Mouse (Mus musculus): Measurements from ENCODE around the gene Tmco5.

Tmco5 gene

GRCm38 (mm10) chr2:116878391-116878790 is at the start of gene Tmco5:
TSS of gene Tmco5 (plus strand) at chr2:116878691.
- no peak for DNase-seq (ENCODE audit: low spot score)

DNA sequence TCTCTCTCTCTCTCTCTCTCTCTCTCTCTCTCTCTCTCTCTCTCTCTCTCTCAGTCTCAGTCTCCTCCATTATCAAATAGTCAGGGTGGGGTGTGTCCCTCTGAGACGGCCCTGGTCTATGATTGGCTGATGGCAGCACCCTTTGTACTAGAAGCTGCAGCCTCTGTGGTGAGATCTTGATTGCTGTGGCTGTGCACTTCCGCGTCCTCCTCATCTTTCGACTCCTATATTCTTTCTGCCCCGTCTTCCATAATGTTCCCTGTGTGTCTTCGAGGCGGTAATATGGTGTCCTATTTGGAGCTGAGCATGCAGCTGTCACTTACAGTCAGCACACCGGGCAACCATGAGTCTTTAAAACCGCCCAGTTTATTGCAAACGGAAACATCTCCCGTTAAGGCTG is 46.6 kb upstream of the Tmco5 start:
- DNase-seq (ENCODE audit: low spot score), result no peak

GRCm38 (mm10) chr2:116837829-116838228 is 40.7 kb upstream of the Tmco5 start:
- no peak for DNase-seq (ENCODE audit: low spot score)

- DNase-seq (ENCODE audit: low spot score), result peak; percentile 57
Observed at GRCm38 (mm10) chr2:116838538-116839197, 39.8 kb upstream of the Tmco5 start.

DNA sequence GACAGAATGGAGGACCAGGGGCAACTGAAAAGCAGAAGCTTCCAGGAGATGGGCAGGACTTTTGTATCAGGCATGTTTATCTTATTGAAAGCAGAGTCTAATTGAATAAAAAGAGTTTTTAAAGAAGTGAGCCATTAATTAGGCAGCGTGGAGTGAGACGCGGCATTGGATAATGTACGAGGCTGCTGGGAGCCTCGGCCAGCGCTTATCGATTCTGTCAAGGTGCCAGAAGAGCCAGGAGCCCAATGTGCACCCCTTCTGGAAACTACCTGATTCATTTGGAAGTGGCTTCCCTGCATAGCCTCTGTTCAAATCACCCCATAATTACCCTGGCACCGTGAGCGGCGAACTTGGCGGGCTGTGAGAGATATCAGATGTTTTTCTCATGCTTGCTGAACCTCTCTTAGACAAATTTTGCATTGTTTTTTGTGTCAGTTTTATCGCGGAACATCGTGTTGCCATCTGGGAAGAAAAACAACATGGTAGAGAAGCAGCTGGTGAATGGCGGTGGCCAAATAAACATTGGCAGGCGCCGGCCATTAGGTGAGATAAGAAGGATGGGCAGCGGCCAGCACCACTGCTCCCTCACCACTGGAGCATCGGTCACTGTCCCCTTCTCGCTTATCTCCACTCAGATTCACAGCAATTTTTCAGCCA is 28.4 kb upstream of the Tmco5 start:
- peak; percentile 40 for DNase-seq (ENCODE audit: low spot score)

DNA sequence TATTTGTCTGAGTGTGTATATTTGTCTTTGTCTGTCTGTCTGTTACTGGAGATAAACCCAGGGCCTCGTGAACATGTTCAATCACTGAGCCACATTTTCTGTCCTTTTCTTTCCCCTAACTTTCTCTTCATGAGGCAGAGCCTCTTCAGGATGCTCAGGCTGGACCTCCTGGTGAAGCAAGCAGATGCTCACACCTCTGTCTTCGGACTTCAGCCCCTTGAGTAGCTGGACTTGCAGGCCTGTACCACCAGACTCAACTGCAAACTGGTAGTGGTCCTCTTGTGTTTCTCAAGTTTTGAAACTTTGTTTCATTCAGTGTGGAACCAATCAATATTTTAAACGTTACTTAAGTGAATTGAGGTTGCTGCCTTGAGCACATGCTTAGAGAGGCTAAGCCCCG is 27.1 kb upstream of the Tmco5 start:
- DNase-seq (ENCODE audit: low spot score), result no peak

- no peak for DNase-seq (ENCODE audit: low spot score)
Observed at GRCm38 (mm10) chr2:116852249-116852648, 26.2 kb upstream of the Tmco5 start.

DNA sequence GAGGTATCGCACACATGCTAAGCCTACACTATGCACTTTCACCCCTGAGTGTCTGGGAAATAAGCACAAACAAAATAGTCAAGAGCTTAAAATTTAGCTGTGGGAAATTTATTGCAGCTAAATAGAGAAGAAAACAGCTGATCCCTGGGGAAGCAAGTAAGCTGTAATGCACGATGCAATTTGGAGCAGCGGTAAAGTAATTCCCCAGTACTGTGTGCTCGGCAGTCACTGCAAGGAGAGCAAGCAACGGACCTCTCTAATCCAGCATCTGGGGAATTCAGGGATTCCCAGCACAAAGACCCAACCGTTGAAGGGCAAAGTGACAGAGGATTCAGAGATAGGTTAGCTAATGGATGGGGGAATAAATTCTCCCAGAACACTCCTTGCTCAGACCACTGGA is 19.8 kb upstream of the Tmco5 start:
- DNase-seq (ENCODE audit: low spot score), result no peak

DNA sequence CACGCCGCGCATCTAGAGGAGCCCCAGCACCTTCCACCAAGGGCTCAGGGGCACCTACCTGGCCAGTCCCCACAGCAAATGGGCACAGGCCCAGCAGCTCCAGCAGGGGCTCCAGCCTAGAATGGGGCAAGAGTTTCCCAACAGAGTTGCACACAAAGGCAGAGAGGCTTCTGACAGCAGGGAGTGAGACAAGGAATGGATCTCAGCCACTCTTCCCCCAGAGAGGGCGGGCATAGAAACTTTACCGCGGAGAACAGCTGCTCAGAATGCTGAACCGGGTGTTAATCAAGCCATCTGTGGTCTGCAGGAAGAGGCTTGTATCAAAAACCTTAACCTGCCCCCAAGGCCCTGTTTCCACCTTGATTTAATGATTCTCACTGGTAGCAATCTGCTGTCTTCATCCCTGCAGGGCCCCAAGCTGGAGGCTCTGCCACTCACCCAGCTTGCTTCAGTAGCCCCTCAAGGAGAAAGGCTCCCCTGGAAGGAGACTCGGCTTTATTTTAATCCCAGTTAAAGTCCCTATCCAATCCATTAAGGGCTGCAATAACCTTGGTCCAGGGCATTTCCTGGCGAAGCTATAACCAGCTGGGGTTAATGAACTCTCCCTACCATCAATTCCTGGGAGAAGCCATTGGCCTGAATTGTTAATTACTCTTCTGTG is 1.4 kb upstream of the Tmco5 start:
- no peak for DNase-seq (ENCODE audit: low spot score)

GRCm38 (mm10) chr2:116879730-116880129 is 1.2 kb downstream of the Tmco5 start:
- DNase-seq (ENCODE audit: low spot score), result no peak

DNA sequence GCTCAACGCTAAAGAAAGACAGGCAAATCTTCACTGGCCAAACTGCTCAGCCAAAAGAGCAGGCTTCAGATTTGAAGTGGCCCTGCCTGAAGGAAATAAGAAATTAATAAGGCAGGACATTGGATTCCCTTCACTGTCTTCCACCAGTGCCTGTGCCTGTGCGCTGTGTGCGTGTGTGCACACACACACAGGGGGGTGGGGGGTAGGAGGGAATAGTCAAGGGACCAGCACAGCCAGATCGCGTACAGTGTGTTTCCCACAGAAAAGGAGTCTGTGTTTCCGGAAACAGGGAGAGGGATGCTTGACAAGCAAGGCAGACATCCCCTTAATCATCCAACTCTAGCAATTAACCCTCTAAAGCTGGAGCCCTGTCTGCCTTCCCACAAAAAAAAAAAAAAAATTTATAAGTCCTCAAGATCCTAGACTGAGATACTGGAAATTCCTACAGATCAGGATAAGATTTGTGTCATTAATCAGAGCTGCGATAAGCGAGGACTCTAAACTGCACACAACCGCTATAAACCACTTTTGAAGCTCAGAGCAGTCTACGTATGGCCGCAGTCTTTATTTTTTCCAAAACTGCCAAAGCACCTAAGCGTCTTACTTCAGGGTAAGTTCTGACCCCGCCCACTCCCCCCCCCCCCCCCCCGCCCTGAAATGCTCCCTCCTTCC is 15.0 kb downstream of the Tmco5 start:
- DNase-seq (ENCODE audit: low spot score), result no peak

GRCm38 (mm10) chr2:116893988-116894363 is 15.5 kb downstream of the Tmco5 start:
- peak; percentile 75 for DNase-seq (ENCODE audit: low spot score)

DNA sequence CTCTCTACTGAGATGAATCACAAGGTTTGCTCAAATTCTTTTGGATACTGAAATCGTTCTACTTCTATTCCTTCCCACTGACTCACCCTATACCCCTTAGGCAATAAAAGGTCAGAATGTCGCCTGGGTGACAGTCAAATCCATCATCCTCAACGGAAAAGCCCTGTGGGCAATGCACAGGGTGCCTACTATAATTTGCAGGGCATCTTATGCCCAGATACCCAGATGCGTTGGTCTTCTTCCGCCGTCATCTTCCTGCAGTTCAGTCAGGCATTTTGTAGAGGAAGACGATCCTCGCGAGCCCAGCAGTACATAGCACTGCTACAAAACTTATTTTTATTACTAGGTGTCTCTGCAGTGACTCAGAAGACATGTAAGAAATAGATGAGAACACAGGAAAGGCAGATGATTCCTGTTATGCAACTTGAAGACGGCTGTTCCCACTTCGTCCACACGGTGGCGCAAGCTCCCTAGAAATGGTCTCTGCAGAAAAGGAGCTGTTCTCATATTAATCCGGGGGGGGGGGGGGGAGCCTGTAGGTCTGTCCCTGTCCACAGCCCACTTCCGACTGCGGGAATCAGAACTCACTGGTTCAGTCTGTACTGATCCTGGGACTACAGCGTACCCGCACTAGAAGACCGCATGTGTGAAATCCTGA is 21.3 kb downstream of the Tmco5 start:
- DNase-seq (ENCODE audit: low spot score), result peak; percentile 66

GRCm38 (mm10) chr2:116900273-116900843 is 21.9 kb downstream of the Tmco5 start:
- DNase-seq (ENCODE audit: low spot score), result no peak

GRCm38 (mm10) chr2:116908268-116908667 is 29.8 kb downstream of the Tmco5 start:
- peak; percentile 77 for DNase-seq (ENCODE audit: low spot score)

GRCm38 (mm10) chr2:116912334-116913070 is 34.0 kb downstream of the Tmco5 start:
- no peak for DNase-seq (ENCODE audit: low spot score)

DNA sequence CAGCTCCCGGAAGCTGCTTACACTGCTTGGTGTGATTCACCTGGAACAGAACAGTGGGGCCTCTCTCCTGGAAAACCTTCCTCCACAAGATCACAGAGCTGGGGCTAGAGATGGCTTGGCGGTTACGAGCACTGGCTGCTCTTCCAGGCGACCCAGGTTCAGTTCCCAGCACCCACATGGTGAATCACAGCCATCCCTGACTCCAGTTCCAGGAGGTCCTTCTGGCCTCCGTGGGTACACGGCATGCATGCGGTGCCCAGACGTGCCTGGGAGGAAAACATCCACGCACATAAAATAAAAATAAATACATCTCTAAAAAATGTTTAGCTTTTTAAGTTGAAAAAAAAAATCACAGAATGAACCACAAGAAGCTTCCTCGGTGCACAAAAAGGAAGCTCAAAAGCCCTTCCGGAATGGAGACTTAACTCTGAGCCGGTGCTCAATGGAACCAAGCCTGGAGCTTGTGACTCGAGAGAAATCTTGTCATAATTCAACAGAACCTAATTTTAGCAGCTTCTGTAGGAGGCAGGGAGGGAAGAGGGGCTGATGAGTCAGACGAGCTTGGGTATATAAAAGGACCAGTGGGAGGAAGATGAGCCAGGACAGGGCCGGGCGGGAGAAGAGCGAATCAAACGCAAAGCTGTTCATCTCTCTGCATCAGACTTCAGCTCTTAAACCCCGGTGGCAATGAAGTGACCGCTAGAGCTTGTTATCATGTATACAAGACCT is 35.4 kb downstream of the Tmco5 start:
- peak; percentile 29 for DNase-seq (ENCODE audit: low spot score)

GRCm38 (mm10) chr2:116914636-116915035 is 36.1 kb downstream of the Tmco5 start:
- no peak for DNase-seq (ENCODE audit: low spot score)

- no peak for DNase-seq (ENCODE audit: low spot score)
Observed at GRCm38 (mm10) chr2:116918598-116918997, 40.1 kb downstream of the Tmco5 start.
